Mouse (Mus musculus): ENCODE data around the gene Rsph9. TPM values are rescaled to one million over a fixed set of nuclear protein-coding genes. Genes with fewer than 3 reads are reported as not detected.
A peak's percentile ranks its signal among the peaks of the same experiment; 100 is the strongest.

The Rsph9 gene
- total and polyA plus RNA-seq, 2 experiments from 2014 or later, result 63.7 to 101 TPM

DNA sequence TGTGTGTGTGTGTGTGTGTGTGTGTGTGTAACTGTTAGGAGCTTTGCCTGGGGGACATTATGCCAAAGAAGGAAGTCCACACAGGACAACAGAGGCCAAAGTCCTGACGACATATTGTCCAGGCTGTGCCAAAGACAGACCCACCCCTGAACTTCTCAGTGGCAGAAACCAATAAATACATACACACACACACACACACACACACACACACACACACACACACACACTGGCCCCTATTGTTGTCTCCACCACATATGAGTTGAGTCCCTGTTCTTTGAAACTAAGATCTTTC is 67.8 kb downstream of the Rsph9 start:
- WGBS, result 50% methylated on average over 1 of the region's 1 CpGs
- ATAC-seq, result no peak

DNA sequence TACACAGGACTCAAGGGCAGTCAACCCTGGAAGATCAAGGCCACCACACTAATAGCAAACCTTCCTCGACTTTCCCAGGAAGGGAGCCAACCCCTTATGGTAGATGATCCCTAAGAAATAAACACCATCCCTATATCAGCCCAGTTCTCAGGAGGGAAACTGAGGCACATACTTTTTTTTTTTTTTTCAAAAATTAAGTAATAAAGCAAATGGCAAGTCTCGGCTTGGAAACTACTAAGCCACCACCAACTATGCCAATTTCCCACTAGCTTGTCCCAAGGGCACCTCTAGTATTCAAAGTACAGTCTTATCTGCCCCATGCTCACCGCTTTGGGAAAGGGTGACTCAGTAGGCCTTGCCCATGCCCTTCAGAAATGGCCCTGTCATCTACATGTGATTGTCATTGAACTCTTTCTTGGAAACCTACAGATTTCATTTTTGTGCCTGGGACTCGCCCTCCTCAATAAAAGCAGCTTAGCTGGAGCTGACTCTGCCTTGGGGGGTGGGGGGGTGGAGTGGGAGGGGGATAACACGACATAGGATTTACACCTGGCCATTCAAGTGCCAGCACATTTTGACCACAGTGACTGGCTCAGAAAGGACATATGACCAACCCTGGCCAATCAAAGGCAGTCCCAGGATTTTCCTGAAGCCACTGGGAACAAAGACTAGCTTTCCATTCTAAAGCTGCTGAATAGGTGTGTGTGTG is 68.3 kb downstream of the Rsph9 start:
- no peaks in the 10 kb centered on the region for H3K36me3 ChIP-seq (ENCODE audit: insufficient read depth)
- no peak overlapping the region for H3K4me2 ChIP-seq (ENCODE audit: low read depth)
- no peak overlapping the region for H3K4me3 ChIP-seq (ENCODE audit: low read depth, low read length)
- ATAC-seq, result no peak
- no peaks in the 10 kb centered on the region for H3K27me3 ChIP-seq (ENCODE audit: insufficient read depth, low read length)
- H3K9me3 ChIP-seq (ENCODE audit: low read length), result no peaks in the 10 kb centered on the region
- no peak for DNase-seq
- 71% methylated on average over 5 of the region's 5 CpGs for WGBS
- H3K9ac ChIP-seq, result no peak overlapping the region
- TF ChIP-seq CTCF (IDR thresholded peaks at IDR 0.05; ENCODE audit: low read depth), result no peak
- H3K27ac ChIP-seq (ENCODE audit: low read depth, low read length), result no peak overlapping the region
- no peaks in the 10 kb centered on the region for H3K4me1 ChIP-seq (ENCODE audit: insufficient read depth)

More for the DNA sequence above, 67.8 kb downstream of the Rsph9 start:
- H3K4me2 ChIP-seq (ENCODE audit: low read depth), result no peak overlapping the region
- no peak for TF ChIP-seq CTCF (IDR thresholded peaks at IDR 0.05; ENCODE audit: low read depth)
- no peak for DNase-seq
- H3K4me3 ChIP-seq (ENCODE audit: low read depth, low read length), result no peak overlapping the region
- H3K9ac ChIP-seq, result no peak overlapping the region
- H3K9me3 ChIP-seq (ENCODE audit: low read length), result no peaks in the 10 kb centered on the region
- H3K27ac ChIP-seq (ENCODE audit: low read depth, low read length), result no peak overlapping the region
- no peaks in the 10 kb centered on the region for H3K4me1 ChIP-seq (ENCODE audit: insufficient read depth)
- H3K27me3 ChIP-seq (ENCODE audit: insufficient read depth, low read length), result no peaks in the 10 kb centered on the region
- H3K36me3 ChIP-seq (ENCODE audit: insufficient read depth), result no peaks in the 10 kb centered on the region

DNA sequence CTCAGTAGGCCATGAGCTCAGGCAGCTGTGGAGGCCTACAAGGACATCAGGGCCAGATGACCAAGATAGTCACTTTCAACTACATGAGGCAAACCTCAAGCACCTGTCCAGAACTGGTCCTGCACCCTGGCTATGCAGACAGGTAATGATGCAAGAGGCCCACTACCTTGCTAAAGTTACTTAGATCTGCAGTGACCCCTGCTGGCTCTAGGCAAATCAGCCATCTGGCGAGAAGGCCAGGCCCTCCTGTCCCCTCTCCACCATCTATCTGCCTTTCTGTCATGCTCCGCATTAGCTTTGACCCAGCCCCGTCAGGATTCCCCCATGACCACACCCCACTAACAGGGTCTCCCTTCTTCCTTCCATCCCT is 68.9 kb downstream of the Rsph9 start:
- Histone ChIP-seq H3K4me3 (ENCODE audit: low read depth, low read length) (no peak overlapping the region), H3K9ac (no peak overlapping the region), H3K27ac (ENCODE audit: low read depth, low read length) (no peak overlapping the region), H3K4me1 (ENCODE audit: insufficient read depth) (no peaks in the 10 kb centered on the region), H3K27me3 (ENCODE audit: insufficient read depth, low read length) (no peaks in the 10 kb centered on the region), H3K9me3 (ENCODE audit: low read length) (no peaks in the 10 kb centered on the region), H3K36me3 (ENCODE audit: insufficient read depth) (no peaks in the 10 kb centered on the region), H3K4me2 (ENCODE audit: low read depth) (no peak overlapping the region)
- TF ChIP-seq CTCF (IDR thresholded peaks at IDR 0.05; ENCODE audit: low read depth), result peak; percentile 31; the same call in 1 of the 2 replicates
- DNase-seq (no peak), ATAC-seq (no peak)
- WGBS, result 61% methylated on average over 3 of the region's 3 CpGs

DNA sequence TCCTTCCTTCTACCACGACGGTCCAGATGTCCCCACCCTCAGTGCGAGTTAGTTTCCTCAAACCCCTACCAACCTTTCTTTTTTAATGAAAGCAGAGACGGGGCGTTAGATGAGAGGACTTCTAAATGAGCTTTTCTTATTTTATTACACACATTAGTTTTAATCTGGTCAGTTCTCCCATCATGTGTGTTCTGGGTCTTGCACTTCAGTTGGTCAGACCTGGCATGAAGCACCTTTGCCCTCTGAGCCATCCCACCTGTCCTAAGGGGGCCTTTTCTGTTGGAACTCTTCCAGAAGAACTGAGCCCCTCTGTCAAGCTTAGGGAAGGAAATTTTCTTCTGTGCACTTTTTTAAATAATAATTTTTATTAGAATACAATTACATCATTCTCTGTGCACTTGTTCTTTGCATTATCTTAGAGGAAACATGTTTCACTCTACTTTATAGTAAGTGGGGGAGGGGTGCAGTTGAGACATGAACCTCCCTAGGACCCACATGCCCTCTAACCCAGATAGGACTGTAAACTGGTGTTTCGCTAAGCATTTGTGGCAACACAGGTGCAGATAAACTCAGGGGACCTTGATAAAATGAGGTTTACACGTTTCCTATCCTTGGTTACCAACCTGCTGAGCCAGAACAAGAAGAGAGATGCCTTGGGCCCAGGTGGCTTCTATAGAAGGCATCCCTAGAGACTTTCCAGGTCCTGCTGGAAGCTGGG is 69.5 kb downstream of the Rsph9 start:
- no peak for TF ChIP-seq CTCF (IDR thresholded peaks at IDR 0.05; ENCODE audit: low read depth)
- Histone ChIP-seq H3K27ac (ENCODE audit: low read depth, low read length) (no peak overlapping the region), H3K4me3 (ENCODE audit: low read depth, low read length) (no peak overlapping the region), H3K27me3 (ENCODE audit: insufficient read depth, low read length) (no peaks in the 10 kb centered on the region), H3K9me3 (ENCODE audit: low read length) (no peaks in the 10 kb centered on the region), H3K4me1 (ENCODE audit: insufficient read depth) (no peaks in the 10 kb centered on the region), H3K4me2 (ENCODE audit: low read depth) (no peak overlapping the region), H3K36me3 (ENCODE audit: insufficient read depth) (no peaks in the 10 kb centered on the region), H3K9ac (no peak overlapping the region)
- ATAC-seq (no peak), DNase-seq (no peak)
- 71% methylated on average over 7 of the region's 7 CpGs for WGBS

DNA sequence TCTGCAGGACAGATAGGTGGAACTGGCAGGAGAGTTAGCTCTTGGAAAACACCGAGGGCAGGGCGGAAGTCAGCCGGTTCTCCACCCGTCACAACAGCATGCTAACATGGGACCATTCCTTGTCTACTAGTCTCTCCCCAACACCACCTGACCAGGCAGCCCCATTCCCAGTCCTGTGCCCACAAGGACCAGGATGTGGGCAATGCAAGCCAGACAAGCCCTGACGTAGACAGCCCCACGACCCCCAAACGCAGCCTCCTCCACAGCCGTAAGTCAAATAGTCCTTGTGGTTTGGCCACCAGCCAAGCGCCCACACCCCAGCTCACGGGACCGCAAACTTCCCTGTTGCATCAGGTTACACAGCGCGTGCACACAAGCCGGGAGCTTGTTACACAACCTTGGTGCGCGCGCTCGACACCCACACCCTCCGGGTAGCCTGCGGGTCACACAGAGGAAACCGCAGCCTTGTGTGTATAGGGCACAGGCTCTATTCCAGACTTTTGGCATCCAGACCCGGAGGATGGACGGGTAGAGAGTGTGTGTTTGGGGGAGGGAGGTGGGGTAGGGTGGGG is 70.2 kb downstream of the Rsph9 start:
- 64% methylated on average over 23 of the region's 23 CpGs for whole genome bisulfite sequencing
- no peak for TF ChIP-seq CTCF (IDR thresholded peaks at IDR 0.05; ENCODE audit: low read depth)
- Histone ChIP-seq H3K9me3 (ENCODE audit: low read length) (no peaks in the 10 kb centered on the region), H3K36me3 (ENCODE audit: insufficient read depth) (no peaks in the 10 kb centered on the region), H3K9ac (no peak overlapping the region), H3K27me3 (ENCODE audit: insufficient read depth, low read length) (no peaks in the 10 kb centered on the region), H3K27ac (ENCODE audit: low read depth, low read length) (no peak overlapping the region), H3K4me1 (ENCODE audit: insufficient read depth) (no peaks in the 10 kb centered on the region), H3K4me3 (ENCODE audit: low read depth, low read length) (no peak overlapping the region), H3K4me2 (ENCODE audit: low read depth) (no peak overlapping the region)
- DNase-seq (no peak), ATAC-seq (no peak)

Other genes starting within 250 kb of the Rsph9 start
- gene Vegfa, start 111.8 kb downstream of the Rsph9 start, total RNA-seq (2014; rRNA removed), result 70.7 and 96.5 TPM in 2 replicates
- 2.0 and 2.3 TPM in 2 replicates for gene Vegfa, start 111.8 kb downstream of the Rsph9 start, polyA plus RNA-seq (2015; fragmentation: Nextera tagmentation; extraction: Ambion mirVana)
- 72.9 and 79.4 TPM in 2 replicates for gene Mrps18a, start 33.2 kb downstream of the Rsph9 start, total RNA-seq (2014; rRNA removed)
- 171 and 176 TPM in 2 replicates for gene Mrps18a, start 33.2 kb downstream of the Rsph9 start, polyA plus RNA-seq (2015; fragmentation: Nextera tagmentation; extraction: Ambion mirVana)
- gene Mad2l1bp, start 9.3 kb upstream of the Rsph9 start, total RNA-seq (2014; rRNA removed), result 11.6 and 14.1 TPM in 2 replicates
- 21.7 and 24.6 TPM in 2 replicates for gene Mad2l1bp, start 9.3 kb upstream of the Rsph9 start, polyA plus RNA-seq (2015; fragmentation: Nextera tagmentation; extraction: Ambion mirVana)
- 79.0 and 91.8 TPM in 2 replicates for gene Gtpbp2, start 16.8 kb upstream of the Rsph9 start, total RNA-seq (2014; rRNA removed)
- gene Gtpbp2, start 16.8 kb upstream of the Rsph9 start, polyA plus RNA-seq (2015; fragmentation: Nextera tagmentation; extraction: Ambion mirVana), result 14.8 and 19.8 TPM in 2 replicates
- 9.6 and 11.7 TPM in 2 replicates for gene Polh, start 58.4 kb upstream of the Rsph9 start, total RNA-seq (2014; rRNA removed)
- 3.1 and 4.7 TPM in 2 replicates for gene Polh, start 58.4 kb upstream of the Rsph9 start, polyA plus RNA-seq (2015; fragmentation: Nextera tagmentation; extraction: Ambion mirVana)
- gene Xpo5, start 58.6 kb upstream of the Rsph9 start, total RNA-seq (2014; rRNA removed), result 52.6 and 61.5 TPM in 2 replicates
- gene Xpo5, start 58.6 kb upstream of the Rsph9 start, polyA plus RNA-seq (2015; fragmentation: Nextera tagmentation; extraction: Ambion mirVana), result 18.1 and 23.2 TPM in 2 replicates
- 51.1 and 82.9 TPM in 2 replicates for gene Polr1c, start 103.8 kb upstream of the Rsph9 start, total RNA-seq (2014; rRNA removed)
- 57.6 and 59.6 TPM in 2 replicates for gene Polr1c, start 103.8 kb upstream of the Rsph9 start, polyA plus RNA-seq (2015; fragmentation: Nextera tagmentation; extraction: Ambion mirVana)
- 15.8 and 16.1 TPM in 2 replicates for gene Yipf3, start 103.9 kb upstream of the Rsph9 start, total RNA-seq (2014; rRNA removed)
- 64.8 and 74.2 TPM in 2 replicates for gene Yipf3, start 103.9 kb upstream of the Rsph9 start, polyA plus RNA-seq (2015; fragmentation: Nextera tagmentation; extraction: Ambion mirVana)
- 51.5 and 56.6 TPM in 2 replicates for gene Lrrc73, start 109.3 kb upstream of the Rsph9 start, total RNA-seq (2014; rRNA removed)
- 36.1 and 37.2 TPM in 2 replicates for gene Lrrc73, start 109.3 kb upstream of the Rsph9 start, polyA plus RNA-seq (2015; fragmentation: Nextera tagmentation; extraction: Ambion mirVana)
- 25.6 and 36.9 TPM in 2 replicates for gene Tjap1, start 138.8 kb upstream of the Rsph9 start, total RNA-seq (2014; rRNA removed)
- gene Tjap1, start 138.8 kb upstream of the Rsph9 start, polyA plus RNA-seq (2015; fragmentation: Nextera tagmentation; extraction: Ambion mirVana), result 15.8 and 17.6 TPM in 2 replicates
- 49.9 and 61.3 TPM in 2 replicates for gene Dlk2, start 153.2 kb upstream of the Rsph9 start, total RNA-seq (2014; rRNA removed)
- gene Dlk2, start 153.2 kb upstream of the Rsph9 start, polyA plus RNA-seq (2015; fragmentation: Nextera tagmentation; extraction: Ambion mirVana), result 16.3 and 16.8 TPM in 2 replicates
- 6.5 and 8.3 TPM in 2 replicates for gene Abcc10, start 184.1 kb upstream of the Rsph9 start, total RNA-seq (2014; rRNA removed)
- 3.7 and 5.0 TPM in 2 replicates for gene Abcc10, start 184.1 kb upstream of the Rsph9 start, polyA plus RNA-seq (2015; fragmentation: Nextera tagmentation; extraction: Ambion mirVana)
- gene Zfp318, start 239.5 kb upstream of the Rsph9 start, total RNA-seq (2014; rRNA removed), result 26.1 and 28.3 TPM in 2 replicates
- 11.2 and 17.6 TPM in 2 replicates for gene Zfp318, start 239.5 kb upstream of the Rsph9 start, polyA plus RNA-seq (2015; fragmentation: Nextera tagmentation; extraction: Ambion mirVana)

Measured in forebrain, postnatal 0 days (tissue).